Mouse (Mus musculus) layer of hippocampus, adult 2 months (tissue): ENCODE measurements around the gene Sdr42e1. TPM values are rescaled to one million over a fixed set of nuclear protein-coding genes. Genes with fewer than 3 reads are reported as not detected.
A peak's percentile ranks its signal among the peaks of the same experiment; 100 is the strongest.

ENCODE experiments used
- DNase-seq, 2 experiments: peaks; one replicate each; pipeline ENCODE4 v3.0.0; 2022; ENCODE audit warnings: low spot score in 2 of 2
- H3K27ac ChIP-seq: fragments of 200-600 bp; 2 replicates; pipeline ENCODE4 v1.8.1; 2022
- H3K4me3 ChIP-seq: fragments of 200-600 bp; 2 replicates; pipeline ENCODE4 v1.8.1; 2022; ENCODE audit warnings: mild to moderate bottlenecking
- CTCF ChIP-seq: fragments of 200-600 bp; conservative IDR thresholded peaks from 2 replicates; pipeline ENCODE4 v1.8.1; 2022; ENCODE audit warnings: antibody characterized with exemption, mild to moderate bottlenecking, moderate library complexity
- long read RNA-seq, 2 experiments: library from polyadenylated mRNA; stranded (forward); transcript quantifications; one replicate each; pipeline ENCODE4 v2.0.0; 2021; ENCODE audit warnings: borderline mapping rate in 2 of 2
- total RNA-seq, 2 experiments: library from RNA; stranded (reverse); gene quantifications; 2 replicates each; pipeline ENCODE4 v1.2.3; 2021

Gene Sdr42e1
- total RNA-seq = 1 to 10 TPM; 5.4 to 5.7 TPM
- long read RNA-seq, experiment 1, partial matches to known transcripts = 0 of 3 reads
- long read RNA-seq, experiment 1, other reads (novel, unspliced or antisense) = 0 of 3 reads
- long read RNA-seq, experiment 2, partial matches to known transcripts = 0 of 5 reads
- long read RNA-seq, experiment 2, other reads (novel, unspliced or antisense) = 0 of 5 reads

- DNase-seq = peak; percentile 53
- Histone ChIP-seq H3K27ac (peak within 1 kb of the TSS; percentile 61), H3K4me3 (peak within 1 kb of the TSS; percentile 65)
- TF ChIP-seq CTCF = no peak
These were observed at the start of gene Sdr42e1 for GRCm38 (mm10) chr8:117673430-117673830. TSS of gene Sdr42e1 (minus strand) at chr8:117673689.

DNA sequence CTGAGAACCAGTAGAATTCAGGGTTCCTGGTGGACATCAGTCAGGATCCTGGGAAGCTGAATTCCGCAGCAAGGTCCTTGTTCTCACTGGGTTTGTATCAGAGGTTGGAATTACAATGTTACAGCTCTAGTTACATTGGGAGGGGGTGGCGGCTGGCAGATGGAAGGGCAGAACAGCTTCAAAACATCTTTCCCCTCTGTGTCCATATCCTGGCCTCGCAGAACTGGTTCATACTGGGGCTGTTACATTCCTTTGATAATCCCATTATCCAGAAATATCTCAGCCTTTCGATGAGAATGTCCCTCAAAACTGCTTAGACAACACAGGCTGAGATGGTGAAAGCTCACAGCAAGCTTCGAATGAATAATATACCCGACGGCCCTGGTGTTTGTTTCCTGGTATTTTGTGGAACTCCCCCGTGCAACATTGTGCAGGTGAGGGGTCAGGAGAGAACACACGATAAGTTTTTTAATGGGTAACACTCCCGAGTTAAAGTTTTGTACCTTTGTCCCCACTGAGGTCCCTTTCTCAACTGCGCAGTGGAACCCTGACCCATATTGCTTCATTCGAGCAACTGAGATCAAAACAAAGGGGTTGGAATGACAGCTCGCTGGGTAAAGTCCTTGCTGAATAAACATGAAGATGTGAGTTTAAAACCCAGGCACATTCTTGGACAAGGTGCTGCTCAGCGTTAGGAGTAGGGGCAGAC is 44.8 kb upstream of the Sdr42e1 start:
- DNase-seq = no peak
- no peak for TF ChIP-seq CTCF
- Histone ChIP-seq H3K4me3 (no peak overlapping the region), H3K27ac (no peak overlapping the region)

GRCm38 (mm10) chr8:117715896-117716295 is 42.4 kb upstream of the Sdr42e1 start:
- DNase-seq = no peak
- Histone ChIP-seq H3K4me3 (no peak overlapping the region), H3K27ac (no peak overlapping the region)
- TF ChIP-seq CTCF = no peak

DNA sequence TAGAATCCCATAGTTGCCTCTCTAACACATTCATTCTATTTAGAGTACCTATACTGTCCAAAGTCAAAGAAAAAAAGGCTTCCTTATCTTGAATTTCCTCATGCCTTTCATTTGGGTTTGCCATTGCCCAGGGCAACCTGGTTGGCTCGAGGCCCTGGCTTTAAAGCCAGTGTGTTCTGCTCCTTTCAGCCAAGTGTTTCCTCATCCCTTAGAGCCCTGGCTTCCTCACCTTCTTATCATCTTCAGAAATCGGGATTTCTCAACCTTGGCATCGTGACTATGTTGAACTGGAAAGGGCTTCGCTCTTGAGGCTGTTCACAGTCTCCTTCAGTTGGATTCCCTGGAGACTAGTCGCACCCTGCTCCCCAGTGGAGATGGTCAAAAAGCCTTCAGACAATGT is 41.1 kb upstream of the Sdr42e1 start:
- TF ChIP-seq CTCF = no peak
- Histone ChIP-seq H3K4me3 (no peak overlapping the region), H3K27ac (no peak overlapping the region)
- DNase-seq = no peak

DNA sequence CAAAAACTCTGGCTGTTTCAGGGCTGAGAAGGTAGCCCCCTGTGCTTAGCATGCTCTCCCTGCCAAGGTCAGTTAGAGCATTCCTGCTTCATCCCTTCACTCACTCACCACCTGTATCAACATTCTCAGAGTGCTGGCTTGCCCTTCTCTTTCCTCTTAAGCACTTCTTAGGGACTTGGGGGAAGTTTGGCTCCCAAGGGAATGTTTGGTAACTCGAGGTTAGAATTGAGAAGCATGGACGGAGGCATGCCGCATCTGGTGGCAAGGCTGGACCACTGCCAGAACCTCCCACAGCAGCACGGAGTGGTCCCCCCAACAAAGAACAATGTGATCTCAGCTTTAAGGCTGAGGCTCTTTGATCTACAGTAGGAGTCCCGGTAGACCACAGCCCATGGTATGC is 38.7 kb upstream of the Sdr42e1 start:
- DNase-seq = no peak
- Histone ChIP-seq H3K4me3 (no peak overlapping the region), H3K27ac (no peak overlapping the region)
- TF ChIP-seq CTCF = no peak

DNA sequence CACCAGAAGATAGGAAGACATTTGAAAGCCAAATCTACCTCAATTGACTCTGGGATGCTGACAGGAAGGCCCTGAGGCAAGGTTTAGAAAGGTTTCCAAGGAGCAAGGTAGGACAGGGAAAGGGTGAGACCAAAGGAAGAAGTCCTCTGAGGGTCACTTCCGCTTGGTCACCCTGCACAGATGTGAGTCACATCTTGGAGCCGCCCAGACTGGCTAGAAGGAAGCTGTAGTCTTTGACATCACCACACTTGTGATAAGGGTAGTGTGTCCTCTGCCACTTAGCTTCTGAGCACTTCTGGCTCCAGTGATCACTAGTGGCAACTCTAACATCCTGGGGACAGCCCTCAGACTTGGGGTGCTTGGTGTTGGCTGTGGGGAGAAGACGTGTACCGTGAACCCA is 32.7 kb upstream of the Sdr42e1 start:
- no peak for DNase-seq
- Histone ChIP-seq H3K4me3 (no peak overlapping the region), H3K27ac (no peak overlapping the region)
- no peak for TF ChIP-seq CTCF

DNA sequence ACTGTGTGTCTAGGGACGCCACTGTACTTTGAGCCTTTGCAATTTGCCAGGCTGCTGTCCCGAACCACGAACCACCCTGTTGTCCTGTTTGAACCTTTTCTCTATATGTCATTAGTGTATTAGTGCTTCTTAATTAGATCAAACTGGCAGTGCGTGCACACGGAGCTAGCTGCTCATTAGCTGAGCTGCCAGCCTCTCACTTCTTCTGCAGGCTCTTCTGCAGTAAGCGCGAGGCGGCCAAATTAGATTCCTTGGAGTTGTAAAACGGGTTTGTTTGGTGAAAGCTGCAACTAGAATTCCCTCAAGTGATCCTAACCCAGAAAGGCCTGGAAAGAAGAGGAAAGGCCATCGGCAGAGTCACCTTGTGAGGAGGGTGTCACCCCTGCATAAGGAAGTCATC is 29.2 kb upstream of the Sdr42e1 start:
- H3K4me3 ChIP-seq = no peak overlapping the region
- no peak for DNase-seq
- TF ChIP-seq CTCF = no peak

DNA sequence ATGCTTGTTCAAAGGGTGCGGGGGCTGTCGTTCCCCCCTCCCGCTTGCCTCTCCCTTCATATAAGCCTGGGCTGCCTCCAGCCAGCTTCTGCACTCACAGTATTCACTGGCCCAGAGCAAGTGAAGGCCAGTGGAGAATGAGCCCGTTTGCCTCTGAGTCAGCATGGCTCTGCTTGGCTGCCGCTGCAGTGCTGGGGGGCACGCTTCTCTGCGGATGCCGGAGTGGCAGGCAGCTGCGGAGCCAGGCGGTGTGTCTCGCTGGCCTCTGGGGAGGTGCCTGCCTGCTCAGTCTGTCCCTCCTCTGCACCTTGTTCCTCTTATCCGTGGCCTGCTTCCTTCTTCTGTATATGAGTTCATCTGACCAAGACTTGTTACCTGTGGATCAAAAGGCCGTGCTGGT is 28.4 kb upstream of the Sdr42e1 start, which contains the start of gene Hsd17b2:
Hsd17b2 (plus strand) TSS at position 46 of the 400 bp plus-strand sequence.
- H3K27ac ChIP-seq = no peak within 1 kb of the TSS
- TF ChIP-seq CTCF = no peak
- no peak for DNase-seq
- no peak within 1 kb of the TSS for H3K4me3 ChIP-seq

More for the DNA sequence above, 29.2 kb upstream of the Sdr42e1 start:
- no peak overlapping the region for H3K27ac ChIP-seq

GRCm38 (mm10) chr8:117701246-117701645 is 27.8 kb upstream of the Sdr42e1 start:
- no peak overlapping the region for H3K4me3 ChIP-seq
- no peak overlapping the region for H3K27ac ChIP-seq
- no peak for DNase-seq
- no peak for TF ChIP-seq CTCF

GRCm38 (mm10) chr8:117700699-117701098 is 27.2 kb upstream of the Sdr42e1 start:
- TF ChIP-seq CTCF = no peak
- DNase-seq = no peak
- Histone ChIP-seq H3K27ac (no peak overlapping the region), H3K4me3 (no peak overlapping the region)

DNA sequence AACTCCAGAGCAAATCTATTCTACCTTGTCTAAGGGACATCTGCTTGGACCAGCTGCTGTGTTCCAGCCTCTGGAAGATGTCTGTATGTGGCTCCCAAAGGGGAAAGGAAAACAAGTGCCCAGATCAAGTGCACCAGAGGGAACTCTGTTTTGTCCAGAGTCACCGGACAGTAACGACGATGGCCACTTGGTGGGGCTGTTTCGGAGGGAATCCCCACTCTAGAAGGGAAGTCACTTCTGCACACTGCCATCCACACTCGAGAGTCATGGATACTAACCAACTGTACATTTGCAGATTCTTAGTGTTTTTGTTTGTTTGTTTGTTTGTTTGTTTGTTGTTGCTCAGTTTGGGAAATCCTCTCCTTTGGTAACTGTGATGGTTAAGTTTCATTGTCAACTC is 23.8 kb upstream of the Sdr42e1 start:
- TF ChIP-seq CTCF = peak; percentile 76
- DNase-seq = peak in 1 of 2 experiments; percentile 28
- Histone ChIP-seq H3K27ac (no peak overlapping the region), H3K4me3 (no peak overlapping the region)

- no peak for TF ChIP-seq CTCF
- no peak for DNase-seq
- Histone ChIP-seq H3K27ac (no peak overlapping the region), H3K4me3 (no peak overlapping the region)
These were observed 22.1 kb upstream of the Sdr42e1 start for GRCm38 (mm10) chr8:117695636-117696035.

DNA sequence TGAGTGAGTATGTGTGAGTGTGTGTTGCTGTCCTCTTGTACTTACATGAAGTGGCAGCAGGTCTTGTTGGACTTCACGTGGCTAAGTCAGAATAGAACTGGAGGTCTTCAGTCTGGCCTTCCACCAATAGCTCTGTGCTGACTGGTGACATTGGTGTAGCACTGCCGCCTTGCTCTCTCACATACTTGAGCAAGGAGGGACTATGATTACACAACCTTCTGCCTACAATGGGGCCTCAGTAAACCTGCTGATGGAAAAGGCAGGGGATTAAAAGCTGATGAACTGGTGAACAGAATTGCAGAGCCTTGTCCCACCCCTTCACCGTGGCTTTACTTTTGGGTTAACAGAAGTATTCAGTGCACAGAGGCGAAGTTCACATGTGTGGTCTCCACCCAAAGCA is 18.6 kb upstream of the Sdr42e1 start:
- DNase-seq = no peak
- TF ChIP-seq CTCF = no peak
- Histone ChIP-seq H3K27ac (no peak overlapping the region), H3K4me3 (no peak overlapping the region)

DNA sequence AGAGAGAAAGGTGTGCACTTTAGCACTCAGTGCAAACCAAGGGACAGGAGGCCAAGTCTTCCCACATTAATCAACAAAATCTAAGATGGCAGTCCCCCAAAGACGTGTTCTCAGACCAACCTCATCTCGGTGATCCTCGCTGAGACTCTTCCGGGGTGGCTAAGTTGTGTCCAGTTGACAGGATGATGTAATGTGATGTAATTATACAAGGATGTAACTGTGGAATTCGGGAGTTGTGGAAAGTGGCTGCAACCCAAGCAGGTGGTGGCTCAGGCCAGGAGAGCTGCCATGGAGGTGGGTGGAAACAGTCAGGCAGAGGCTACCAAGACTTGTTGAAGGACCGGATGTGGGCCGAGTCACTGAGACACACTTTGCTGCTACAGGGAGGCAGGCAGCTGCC is 14.4 kb upstream of the Sdr42e1 start:
- no peak overlapping the region for H3K27ac ChIP-seq
- no peak for TF ChIP-seq CTCF
- no peak for DNase-seq
- no peak overlapping the region for H3K4me3 ChIP-seq

- no peak for DNase-seq
- Histone ChIP-seq H3K4me3 (no peak overlapping the region), H3K27ac (no peak overlapping the region)
- no peak for TF ChIP-seq CTCF
These were observed 11.0 kb upstream of the Sdr42e1 start for GRCm38 (mm10) chr8:117684504-117684903.
